Mouse (Mus musculus): ENCODE measurements around the gene Cdh13. TPM values are rescaled to one million over a fixed set of nuclear protein-coding genes. Genes with fewer than 3 reads are reported as not detected.

Cdh13 gene
- polyA plus RNA-seq, 2 experiments, result 9.3 to 25.2 TPM

DNA sequence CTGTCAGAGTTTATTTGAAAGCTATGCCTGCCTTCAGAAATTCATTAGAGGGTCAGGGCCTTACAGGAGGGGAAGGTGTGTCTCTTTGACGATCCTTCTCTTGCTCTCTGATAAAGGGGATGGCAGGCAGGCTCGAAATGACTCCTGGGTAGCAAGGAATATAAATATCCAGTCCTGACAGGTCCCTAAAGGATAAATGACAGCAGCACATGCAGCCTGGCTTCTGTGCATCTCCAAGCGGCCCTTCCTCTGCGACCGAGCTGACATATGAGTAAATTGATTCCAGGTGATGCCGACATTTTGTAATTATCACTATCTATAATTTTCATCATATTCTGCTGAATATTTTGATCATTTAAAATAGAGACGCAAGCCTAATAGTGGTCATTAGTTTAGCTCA lies 145.4 kb downstream of the Cdh13 start:
- ATAC-seq (ENCODE audit: low FRiP score, low read depth), result no peak
- Histone ChIP-seq H3K9me3 (ENCODE audit: control insufficient read depth, low read length) (no peaks in the 10 kb centered on the region), H3K9ac (ENCODE audit: low read depth, low read length, severe bottlenecking) (no peak overlapping the region), H3K36me3 (ENCODE audit: control insufficient read depth, insufficient read depth, low read length) (no peaks in the 10 kb centered on the region), H3K4me3 (replicated peaks; ENCODE audit: low read length) (no peak overlapping the region), H3K4me2 (replicated peaks; ENCODE audit: low read depth, low read length, severe bottlenecking) (no peak overlapping the region), H3K4me1 (ENCODE audit: control insufficient read depth, insufficient read depth, low read length) (no peaks in the 10 kb centered on the region; the same call in 1 of the 2 replicates), H3K27me3 (ENCODE audit: control insufficient read depth, insufficient read depth, low read length) (no peaks in the 10 kb centered on the region), H3K27ac (replicated peaks; ENCODE audit: low read depth, low read length) (no peak overlapping the region)
- WGBS, result 65% methylated on average over 7 of the region's 7 CpGs
- TF ChIP-seq POLR2A (IDR thresholded peaks at IDR 0.05; ENCODE audit: borderline replicate concordance, extremely low read depth, insufficient read depth, insufficient read length), result no peak
- DNase-seq (ENCODE audit: low spot score), result no peak

DNA sequence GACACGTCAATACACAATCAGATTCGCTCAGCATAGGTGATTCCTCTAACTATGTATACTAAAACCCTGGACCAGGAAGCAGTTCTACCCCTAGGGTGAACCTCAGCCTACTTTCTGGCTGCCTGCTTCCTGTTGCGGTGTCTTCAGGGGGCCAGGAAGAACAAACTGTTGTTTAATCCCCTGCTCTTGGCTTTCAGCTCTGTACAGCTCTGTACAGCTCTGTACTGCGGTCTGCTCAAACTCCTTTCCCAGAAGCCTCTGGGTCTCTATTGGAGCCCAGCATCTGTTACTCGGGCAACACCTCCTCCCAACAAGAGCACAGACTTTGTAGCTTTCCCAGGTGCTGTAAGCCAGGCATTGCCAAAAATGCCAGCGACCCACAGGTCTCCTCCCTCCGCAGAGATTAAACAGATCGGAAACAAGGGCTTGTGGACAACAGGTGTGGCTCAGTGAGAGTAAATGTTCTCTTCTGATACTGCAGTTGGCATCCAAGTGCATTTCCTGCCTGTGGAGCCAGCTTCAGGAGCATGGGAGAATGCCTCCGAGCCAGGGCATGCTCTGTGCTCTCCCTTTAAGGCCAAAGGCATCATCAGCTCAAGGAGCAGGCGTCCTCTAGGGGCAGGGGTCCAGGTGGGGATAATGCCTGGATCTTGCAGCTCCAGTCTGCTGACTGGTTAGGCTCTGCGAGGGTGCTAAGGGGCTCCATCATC lies 148.4 kb downstream of the Cdh13 start:
- no peaks in the 10 kb centered on the region for H3K36me3 ChIP-seq (ENCODE audit: control insufficient read depth, insufficient read depth, low read length)
- H3K9me3 ChIP-seq (ENCODE audit: control insufficient read depth, low read length), result no peaks in the 10 kb centered on the region
- H3K27me3 ChIP-seq (ENCODE audit: control insufficient read depth, insufficient read depth, low read length), result no peaks in the 10 kb centered on the region
- H3K27ac ChIP-seq (replicated peaks; ENCODE audit: low read depth, low read length), result no peak overlapping the region
- H3K4me2 ChIP-seq (replicated peaks; ENCODE audit: low read depth, low read length, severe bottlenecking), result no peak overlapping the region
- no peak overlapping the region for H3K4me3 ChIP-seq (replicated peaks; ENCODE audit: low read length)
- ATAC-seq (ENCODE audit: low FRiP score, low read depth) (no peak), DNase-seq (ENCODE audit: low spot score) (no peak)
- H3K4me1 ChIP-seq (ENCODE audit: control insufficient read depth, insufficient read depth, low read length), result no peaks in the 10 kb centered on the region; the same call in 1 of the 2 replicates
- no peak overlapping the region for H3K9ac ChIP-seq (ENCODE audit: low read depth, low read length, severe bottlenecking)
- WGBS, result 69% methylated on average over 11 of the region's 11 CpGs
- no peak for TF ChIP-seq POLR2A (IDR thresholded peaks at IDR 0.05; ENCODE audit: borderline replicate concordance, extremely low read depth, insufficient read depth, insufficient read length)

DNA sequence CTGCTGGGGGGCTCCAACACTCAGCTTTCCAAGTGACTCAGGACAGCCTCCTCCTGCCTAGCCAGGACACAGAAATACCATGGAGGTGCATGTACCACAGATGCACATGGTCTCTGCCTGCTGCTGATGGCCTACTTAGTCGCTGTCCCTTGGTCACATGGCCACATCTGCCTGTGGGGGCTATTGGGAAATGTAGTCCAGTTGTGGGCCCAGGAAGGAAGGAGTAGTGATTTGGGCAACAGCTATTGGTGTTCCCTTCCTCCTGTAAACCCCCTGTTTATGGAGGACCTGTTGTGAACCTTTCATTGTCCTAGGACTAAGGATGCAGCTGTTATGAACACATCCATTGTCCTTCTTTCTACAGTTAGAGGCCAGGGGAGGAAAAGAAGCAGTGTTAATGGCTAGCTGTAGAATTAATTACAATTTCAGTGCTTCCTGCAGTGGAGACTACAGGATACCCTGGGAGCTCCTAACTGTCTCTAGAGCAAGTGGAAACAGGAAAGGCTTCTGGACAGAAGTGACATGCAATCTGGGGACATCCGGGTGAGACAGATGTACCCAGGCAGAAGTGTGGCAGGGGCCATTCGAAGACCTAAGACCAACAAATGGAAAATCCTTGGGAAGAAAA lies 150.1 kb downstream of the Cdh13 start:
- ATAC-seq (ENCODE audit: low FRiP score, low read depth), result no peak
- no peak overlapping the region for H3K27ac ChIP-seq (replicated peaks; ENCODE audit: low read depth, low read length)
- no peaks in the 10 kb centered on the region; the same call in 1 of the 2 replicates for H3K4me1 ChIP-seq (ENCODE audit: control insufficient read depth, insufficient read depth, low read length)
- no peak overlapping the region for H3K9ac ChIP-seq (ENCODE audit: low read depth, low read length, severe bottlenecking)
- no peaks in the 10 kb centered on the region for H3K9me3 ChIP-seq (ENCODE audit: control insufficient read depth, low read length)
- TF ChIP-seq POLR2A (IDR thresholded peaks at IDR 0.05; ENCODE audit: borderline replicate concordance, extremely low read depth, insufficient read depth, insufficient read length), result no peak
- no peak overlapping the region for H3K4me2 ChIP-seq (replicated peaks; ENCODE audit: low read depth, low read length, severe bottlenecking)
- 88% methylated on average over 3 of the region's 3 CpGs for WGBS
- no peak overlapping the region for H3K4me3 ChIP-seq (replicated peaks; ENCODE audit: low read length)
- no peak for DNase-seq (ENCODE audit: low spot score)
- H3K36me3 ChIP-seq (ENCODE audit: control insufficient read depth, insufficient read depth, low read length), result no peaks in the 10 kb centered on the region
- H3K27me3 ChIP-seq (ENCODE audit: control insufficient read depth, insufficient read depth, low read length), result no peaks in the 10 kb centered on the region

DNA sequence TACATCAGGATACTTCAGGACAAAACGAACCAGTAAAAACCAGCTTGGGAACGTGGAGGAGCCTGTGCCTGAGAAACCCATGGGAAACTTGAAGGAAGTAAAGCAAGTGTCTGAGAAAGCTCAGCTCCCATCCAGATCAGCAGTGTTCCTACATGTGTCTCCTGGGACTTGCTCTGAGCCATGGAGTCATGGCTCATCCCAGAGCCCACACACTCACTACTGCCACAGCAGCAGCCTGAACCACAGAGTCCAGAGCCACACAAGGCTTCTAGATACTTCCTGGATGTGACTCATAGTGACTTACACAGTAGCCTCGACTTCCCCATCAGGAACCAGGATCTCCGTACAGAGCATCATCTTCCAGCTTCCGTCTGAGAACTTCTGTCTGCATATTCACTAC lies 153.2 kb downstream of the Cdh13 start:
- Histone ChIP-seq H3K9ac (ENCODE audit: low read depth, low read length, severe bottlenecking) (no peak overlapping the region), H3K27ac (replicated peaks; ENCODE audit: low read depth, low read length) (no peak overlapping the region), H3K9me3 (ENCODE audit: control insufficient read depth, low read length) (no peaks in the 10 kb centered on the region), H3K27me3 (ENCODE audit: control insufficient read depth, insufficient read depth, low read length) (no peaks in the 10 kb centered on the region), H3K4me2 (replicated peaks; ENCODE audit: low read depth, low read length, severe bottlenecking) (no peak overlapping the region), H3K4me1 (ENCODE audit: control insufficient read depth, insufficient read depth, low read length) (no peaks in the 10 kb centered on the region), H3K36me3 (ENCODE audit: control insufficient read depth, insufficient read depth, low read length) (no peaks in the 10 kb centered on the region), H3K4me3 (replicated peaks; ENCODE audit: low read length) (no peak overlapping the region)
- WGBS, result 81% methylated on average over 5 of the region's 5 CpGs
- no peak for TF ChIP-seq POLR2A (IDR thresholded peaks at IDR 0.05; ENCODE audit: borderline replicate concordance, extremely low read depth, insufficient read depth, insufficient read length)
- no peak for ATAC-seq (ENCODE audit: low FRiP score, low read depth)
- DNase-seq (ENCODE audit: low spot score), result no peak

GRCm38 (mm10) chr8:118437152-118437551 lies 153.6 kb downstream of the Cdh13 start:
- Histone ChIP-seq H3K27me3 (ENCODE audit: control insufficient read depth, insufficient read depth, low read length) (no peaks in the 10 kb centered on the region), H3K9ac (ENCODE audit: low read depth, low read length, severe bottlenecking) (no peak overlapping the region), H3K4me1 (ENCODE audit: control insufficient read depth, insufficient read depth, low read length) (no peaks in the 10 kb centered on the region), H3K27ac (replicated peaks; ENCODE audit: low read depth, low read length) (no peak overlapping the region), H3K9me3 (ENCODE audit: control insufficient read depth, low read length) (no peaks in the 10 kb centered on the region), H3K4me3 (replicated peaks; ENCODE audit: low read length) (no peak overlapping the region), H3K4me2 (replicated peaks; ENCODE audit: low read depth, low read length, severe bottlenecking) (no peak overlapping the region), H3K36me3 (ENCODE audit: control insufficient read depth, insufficient read depth, low read length) (no peaks in the 10 kb centered on the region)
- ATAC-seq (ENCODE audit: low FRiP score, low read depth), result no peak
- no peak for TF ChIP-seq POLR2A (IDR thresholded peaks at IDR 0.05; ENCODE audit: borderline replicate concordance, extremely low read depth, insufficient read depth, insufficient read length)
- 75% methylated on average over 10 of the region's 10 CpGs for WGBS
- no peak for DNase-seq (ENCODE audit: low spot score)

All from limb, embryonic 14.5 days (tissue).